In genomic region chr11:86872537-86873405, GRCm38 (mm10) we compare ENCODE assay signal across 11 mouse cellular contexts.
DNase-seq lines count a peak whose midpoint lies in the region; ATAC-seq and TF ChIP-seq lines count a peak whose summit lies in the region.
"Had no signal": no experiment of that assay in that cellular context is flagged by ENCODE, and none has a peak within 500 bp of the region (broad histone marks: within the 10 kb centered on the region; RNA-seq: fewer than 3 reads in every experiment).

No protein-coding gene starts in this region.

- H3K27ac ChIP-seq in hindbrain, embryonic 16.5 days (ENCODE audit: low read depth, low read length): no peak overlapping the region; the same call in 1 of the 2 replicates
- H3K27ac ChIP-seq: gastrocnemius, adult 2 months had no signal

- no peak overlapping the region for H3K9ac ChIP-seq in hindbrain, embryonic 16.5 days (ENCODE audit: low read depth, low read length)

- no peaks in the 10 kb centered on the region for H3K9me3 ChIP-seq in hindbrain, embryonic 16.5 days (ENCODE audit: control insufficient read depth, low read length)

- H3K4me3 ChIP-seq in hindbrain, embryonic 16.5 days (ENCODE audit: low read length): no peak overlapping the region
- H3K4me3 ChIP-seq: gastrocnemius, adult 2 months had no signal

- TF ChIP-seq CTCF in brain, embryonic 14.5 days (IDR thresholded peaks at IDR 0.05; ENCODE audit: borderline replicate concordance, extremely low read depth, insufficient read depth, insufficient read length): no peak

- 0 out of 2 replicates have a peak, but pooled peaks have one; percentile 48 for ATAC-seq in hindbrain, embryonic 16.5 days
- ATAC-seq in megakaryocyte progenitor cell, adult 5-6 weeks (replicated peaks; ENCODE audit: poor library complexity): peak; percentile 37; the same call in 1 of the 2 replicates

- peak; percentile 54 for DNase-seq in embryo, embryonic 10 days (ENCODE audit: low spot score)
- DNase-seq in embryo, embryonic 10.5 days (ENCODE audit: low spot score): no peak
- DNase-seq in brain, embryonic 14.5 days (ENCODE audit: low read depth): peak; percentile 82
- no peak for DNase-seq in layer of hippocampus, adult 9-10 months (ENCODE audit: low spot score)
- no peak for DNase-seq in layer of hippocampus, adult 8-10 months (ENCODE audit: low spot score in 2 of 2)
- no peak for DNase-seq in cerebellum, postnatal 10 days
- DNase-seq: cerebellum, adult 11 months; gastrocnemius, adult 2 months; lung, adult 2 months had no signal

- no peak for TF ChIP-seq POLR2A in brain, embryonic 14.5 days (IDR thresholded peaks at IDR 0.05; ENCODE audit: borderline replicate concordance, extremely low read depth, insufficient read depth, insufficient read length, poor library complexity, severe bottlenecking)

- no peaks in the 10 kb centered on the region for H3K27me3 ChIP-seq in hindbrain, embryonic 16.5 days (replicated peaks; ENCODE audit: control insufficient read depth, insufficient read depth, low read length)

- 52% methylated on average over 10 of the region's 10 CpGs for WGBS in hindbrain, embryonic 16.5 days

- no peak overlapping the region for H3K4me2 ChIP-seq in hindbrain, embryonic 16.5 days (ENCODE audit: low read length)

- H3K36me3 ChIP-seq in hindbrain, embryonic 16.5 days (ENCODE audit: control insufficient read depth, insufficient read depth, low read length): no peaks in the 10 kb centered on the region

- peaks cover 3% of the 10 kb centered on the region; the same call in 1 of the 2 replicates for H3K4me1 ChIP-seq in hindbrain, embryonic 16.5 days (ENCODE audit: control insufficient read depth, insufficient read depth, low read depth, low read length)

Comparison
In these comparisons a context has a peak if more than half of its experiments do, and no peak if none do; other contexts are left out.
1. DNase-seq: peak in embryo, embryonic 10 days (single experiment) and brain, embryonic 14.5 days (single experiment); none in embryo, embryonic 10.5 days (single experiment), layer of hippocampus, adult 9-10 months (single experiment), layer of hippocampus, adult 8-10 months (0 of 2) and cerebellum, postnatal 10 days (0 of 2).